Mouse (Mus musculus): Measurements from ENCODE around the gene Cyp2d10. TPM values are rescaled to one million over a fixed set of nuclear protein-coding genes. Genes with fewer than 3 reads are reported as not detected.

The Cyp2d10 gene
- total RNA-seq, 4 experiments from 2014 or later = 0.56 TPM; not detected in 3

- peak; percentile 59 to 67 for DNase-seq (ENCODE audit: low spot score in 2 of 2)
These were observed 45.5 kb downstream of the Cyp2d10 start for GRCm38 (mm10) chr15:82361459-82362018.

- no peak for DNase-seq (ENCODE audit: low spot score in 2 of 2)
These were observed 48.3 kb downstream of the Cyp2d10 start for GRCm38 (mm10) chr15:82358431-82359260.

GRCm38 (mm10) chr15:82354126-82354945 lies 52.7 kb downstream of the Cyp2d10 start, which contains the start of gene Ndufa6:
Gene Ndufa6, minus strand, starts transcription at chr15:82354322.
- DNase-seq (ENCODE audit: low spot score in 2 of 2) = peak; percentile 91 to 96

- DNase-seq (ENCODE audit: low spot score in 2 of 2) = no peak
These were observed 53.3 kb downstream of the Cyp2d10 start for GRCm38 (mm10) chr15:82353745-82354113.

- DNase-seq (ENCODE audit: low spot score in 2 of 2) = no peak
These were observed 53.8 kb downstream of the Cyp2d10 start for GRCm38 (mm10) chr15:82353078-82353744.

Small RNA genes lying within 50 kb of the gene (microRNA-seq; reads per million reads assigned to microRNA genes)
- not detected for gene Gm25990
- not detected for gene Gm27331
- gene Gm27622 = not detected
- gene Mir7684 = not detected

Other genes starting within 250 kb of the Cyp2d10 start
- gene Shisa8, start 194.4 kb downstream of the Cyp2d10 start, total RNA-seq (2022) = not detected
- not detected for gene Tnfrsf13c, start 182.8 kb downstream of the Cyp2d10 start, total RNA-seq (2022)
- not detected for gene Cenpm, start 162.4 kb downstream of the Cyp2d10 start, total RNA-seq (2022)
- gene 1500009C09Rik, start 154.8 kb downstream of the Cyp2d10 start, total RNA-seq (2022) = not detected
- under 1 TPM; 0.10 to 0.63 (median 0.38) TPM for gene Sept3, start 132.3 kb downstream of the Cyp2d10 start, total RNA-seq (2022)
- gene Wbp2nl, start 108.2 kb downstream of the Cyp2d10 start, total RNA-seq (2022) = not detected
- gene Naga, start 68.3 kb downstream of the Cyp2d10 start, total RNA-seq (2022) = 10 to 100 TPM in 2 of 4 experiments, 1 to 10 TPM in 2; 7.7 to 11.6 (median 10.1) TPM
- under 1 TPM; 0.17 to 0.43 (median 0.36) TPM for gene Pheta2, start 68.3 kb downstream of the Cyp2d10 start, total RNA-seq (2022)
- gene Smdt1, start 68.2 kb downstream of the Cyp2d10 start, total RNA-seq (2022) = 100 to 1,000 TPM; 129 to 149 (median 142) TPM
- 100 to 1,000 TPM; 397 to 462 (median 441) TPM for gene Ndufa6, start 52.9 kb downstream of the Cyp2d10 start, total RNA-seq (2022)
- 10 to 100 TPM in 3 of 4 experiments, 1 to 10 TPM in 1; 7.2 to 14.5 (median 11.5) TPM for gene Cyp2d22, start 26.9 kb downstream of the Cyp2d10 start, total RNA-seq (2022)
- gene Cyp2d11, start 13.2 kb downstream of the Cyp2d10 start, total RNA-seq (2022) = under 1 TPM in 2 of 4 experiments, not detected in 2; 0.18 to 0.24 TPM
- gene Cyp2d9, start 26.2 kb upstream of the Cyp2d10 start, total RNA-seq (2022) = not detected
- gene Cyp2d12, start 147.9 kb upstream of the Cyp2d10 start, total RNA-seq (2022) = not detected
- gene Cyp2d34, start 213.8 kb upstream of the Cyp2d10 start, total RNA-seq (2022) = not detected

Measured in gastrocnemius, adult 8-10 months (tissue).